Mouse (Mus musculus): ENCODE results near the gene Eif4e. TPM values are rescaled to one million over a fixed set of nuclear protein-coding genes. Genes with fewer than 3 reads are reported as not detected.

Gene Eif4e
- polyA plus RNA-seq, 1 experiment = 33.6 TPM

GRCm38 (mm10) chr3:138490034-138490337, 36.0 kb upstream of the Eif4e start:
- H3K4me3 ChIP-seq (ENCODE audit: insufficient read depth, low read depth, low read length) = no peak overlapping the region
- H3K27ac ChIP-seq (ENCODE audit: insufficient read depth, low read depth, low read length) = no peak overlapping the region
- H3K36me3 ChIP-seq (ENCODE audit: control insufficient read depth, insufficient read depth, low read length) = no peaks in the 10 kb centered on the region
- WGBS = 17% methylated on average over 6 of the region's 6 CpGs
- no peaks in the 10 kb centered on the region for H3K27me3 ChIP-seq (replicated peaks; ENCODE audit: control insufficient read depth, insufficient read depth, low read length)
- H3K4me1 ChIP-seq (ENCODE audit: control insufficient read depth, insufficient read depth, low read length) = peaks cover 9% of the 10 kb centered on the region
- TF ChIP-seq POLR2A (IDR thresholded peaks at IDR 0.05; ENCODE audit: low read depth, low read length) = no peak
- no peak for TF ChIP-seq CTCF (conservative IDR thresholded peaks at IDR 0.05; ENCODE audit: insufficient read depth, insufficient read length, low read depth, low read length)
- DNase-seq = no peak

- Histone ChIP-seq H3K27ac (ENCODE audit: insufficient read depth, low read depth, low read length) (no peak overlapping the region), H3K4me3 (ENCODE audit: insufficient read depth, low read depth, low read length) (no peak overlapping the region), H3K27me3 (replicated peaks; ENCODE audit: control insufficient read depth, insufficient read depth, low read length) (no peaks in the 10 kb centered on the region), H3K36me3 (ENCODE audit: control insufficient read depth, insufficient read depth, low read length) (no peaks in the 10 kb centered on the region), H3K4me1 (ENCODE audit: control insufficient read depth, insufficient read depth, low read length) (no peaks in the 10 kb centered on the region)
- DNase-seq = no peak
- TF ChIP-seq CTCF (conservative IDR thresholded peaks at IDR 0.05; ENCODE audit: insufficient read depth, insufficient read length, low read depth, low read length) (no peak), POLR2A (IDR thresholded peaks at IDR 0.05; ENCODE audit: low read depth, low read length) (no peak)
- 77% methylated on average over 3 of the region's 3 CpGs for WGBS
Measured at GRCm38 (mm10) chr3:138493668-138494067, 32.3 kb upstream of the Eif4e start.

- no peak overlapping the region for H3K4me3 ChIP-seq (ENCODE audit: insufficient read depth, low read depth, low read length)
- no peaks in the 10 kb centered on the region for H3K4me1 ChIP-seq (ENCODE audit: control insufficient read depth, insufficient read depth, low read length)
- H3K27me3 ChIP-seq (replicated peaks; ENCODE audit: control insufficient read depth, insufficient read depth, low read length) = no peaks in the 10 kb centered on the region
- no peaks in the 10 kb centered on the region for H3K36me3 ChIP-seq (ENCODE audit: control insufficient read depth, insufficient read depth, low read length)
- H3K27ac ChIP-seq (ENCODE audit: insufficient read depth, low read depth, low read length) = no peak overlapping the region
- DNase-seq = no peak
- TF ChIP-seq POLR2A (IDR thresholded peaks at IDR 0.05; ENCODE audit: low read depth, low read length) (no peak), CTCF (conservative IDR thresholded peaks at IDR 0.05; ENCODE audit: insufficient read depth, insufficient read length, low read depth, low read length) (no peak)
- WGBS = 53% methylated on average over 1 of the region's 1 CpGs
Measured at GRCm38 (mm10) chr3:138494565-138494964, 31.4 kb upstream of the Eif4e start.

GRCm38 (mm10) chr3:138495166-138496145, 30.5 kb upstream of the Eif4e start:
- TF ChIP-seq POLR2A (IDR thresholded peaks at IDR 0.05; ENCODE audit: low read depth, low read length) = no peak
- no peak for TF ChIP-seq CTCF (conservative IDR thresholded peaks at IDR 0.05; ENCODE audit: insufficient read depth, insufficient read length, low read depth, low read length)
- Histone ChIP-seq H3K27ac (ENCODE audit: insufficient read depth, low read depth, low read length) (no peak overlapping the region), H3K27me3 (replicated peaks; ENCODE audit: control insufficient read depth, insufficient read depth, low read length) (no peaks in the 10 kb centered on the region), H3K4me3 (ENCODE audit: insufficient read depth, low read depth, low read length) (no peak overlapping the region), H3K4me1 (ENCODE audit: control insufficient read depth, insufficient read depth, low read length) (no peaks in the 10 kb centered on the region), H3K36me3 (ENCODE audit: control insufficient read depth, insufficient read depth, low read length) (no peaks in the 10 kb centered on the region)
- 77% methylated on average over 11 of the region's 11 CpGs for WGBS
- peak; percentile 2 for DNase-seq

- no peaks in the 10 kb centered on the region for H3K4me1 ChIP-seq (ENCODE audit: control insufficient read depth, insufficient read depth, low read length)
- DNase-seq = no peak
- WGBS = 55% methylated on average over 4 of the region's 4 CpGs
- TF ChIP-seq POLR2A (IDR thresholded peaks at IDR 0.05; ENCODE audit: low read depth, low read length) = no peak
- TF ChIP-seq CTCF (conservative IDR thresholded peaks at IDR 0.05; ENCODE audit: insufficient read depth, insufficient read length, low read depth, low read length) = no peak
- no peak overlapping the region for H3K4me3 ChIP-seq (ENCODE audit: insufficient read depth, low read depth, low read length)
- no peaks in the 10 kb centered on the region for H3K36me3 ChIP-seq (ENCODE audit: control insufficient read depth, insufficient read depth, low read length)
- H3K27ac ChIP-seq (ENCODE audit: insufficient read depth, low read depth, low read length) = no peak overlapping the region
- no peaks in the 10 kb centered on the region; the same call in 1 of the 2 replicates for H3K27me3 ChIP-seq (replicated peaks; ENCODE audit: control insufficient read depth, insufficient read depth, low read length)
Measured at GRCm38 (mm10) chr3:138498731-138499130, 27.2 kb upstream of the Eif4e start.

- Histone ChIP-seq H3K36me3 (ENCODE audit: control insufficient read depth, insufficient read depth, low read length) (no peaks in the 10 kb centered on the region), H3K27me3 (replicated peaks; ENCODE audit: control insufficient read depth, insufficient read depth, low read length) (no peaks in the 10 kb centered on the region; the same call in 1 of the 2 replicates), H3K27ac (ENCODE audit: insufficient read depth, low read depth, low read length) (no peak overlapping the region), H3K4me3 (ENCODE audit: insufficient read depth, low read depth, low read length) (no peak overlapping the region), H3K4me1 (ENCODE audit: control insufficient read depth, insufficient read depth, low read length) (no peaks in the 10 kb centered on the region)
- TF ChIP-seq POLR2A (IDR thresholded peaks at IDR 0.05; ENCODE audit: low read depth, low read length) = no peak
- TF ChIP-seq CTCF (conservative IDR thresholded peaks at IDR 0.05; ENCODE audit: insufficient read depth, insufficient read length, low read depth, low read length) = no peak
- DNase-seq = no peak
- WGBS = 48% methylated on average over 15 of the region's 15 CpGs
Measured at GRCm38 (mm10) chr3:138499854-138500740, 25.9 kb upstream of the Eif4e start.

- no peak for TF ChIP-seq CTCF (conservative IDR thresholded peaks at IDR 0.05; ENCODE audit: insufficient read depth, insufficient read length, low read depth, low read length)
- TF ChIP-seq POLR2A (IDR thresholded peaks at IDR 0.05; ENCODE audit: low read depth, low read length) = no peak
- Histone ChIP-seq H3K4me3 (ENCODE audit: insufficient read depth, low read depth, low read length) (no peak overlapping the region), H3K27ac (ENCODE audit: insufficient read depth, low read depth, low read length) (no peak overlapping the region), H3K4me1 (ENCODE audit: control insufficient read depth, insufficient read depth, low read length) (no peaks in the 10 kb centered on the region), H3K27me3 (replicated peaks; ENCODE audit: control insufficient read depth, insufficient read depth, low read length) (no peaks in the 10 kb centered on the region; the same call in 1 of the 2 replicates), H3K36me3 (ENCODE audit: control insufficient read depth, insufficient read depth, low read length) (no peaks in the 10 kb centered on the region)
- WGBS = 89% methylated on average over 11 of the region's 11 CpGs
- no peak for DNase-seq
Measured at GRCm38 (mm10) chr3:138503754-138504153, 22.2 kb upstream of the Eif4e start.

Data from kidney, adult 2 months (tissue).